Mouse (Mus musculus) Patski (cell line): ENCODE measurements around the gene Bpifb5. TPM values are rescaled to one million over a fixed set of nuclear protein-coding genes. Genes with fewer than 3 reads are reported as not detected.
"Not testable (repeated sequence)": the region's sequence is repeated elsewhere in the genome, so short reads cannot be mapped to it uniquely, and the experiment has no call there.

ENCODE experiments used
- ATAC-seq: fragments of 100-300 bp; one replicate; pipeline ENCODE4 v1.8.0; 2021
- CTCF ChIA-PET: fragments of 350-600 bp; sonication (Branson Sonifier 250); formaldehyde crosslinking; loops from one replicate; lab custom pipeline; 2022; ENCODE audit warnings: inconsistent platforms; lab: Charles Lee
- POLR2A ChIA-PET: fragments of 350-600 bp; sonication (Branson Sonifier 250); formaldehyde crosslinking; loops from one replicate; lab custom pipeline; 2022; ENCODE audit warnings: antibody characterized with exemption, inconsistent platforms; lab: Charles Lee
- DNase-seq: peaks from one replicate; pipeline ENCODE4 v3.0.0-alpha.2; 2011; ENCODE audit warnings: low read depth, low spot score
- H3K27me3 ChIP-seq: fragments of 371-371 bp; one replicate; pipeline ENCODE4 v1.5.1; 2021
- CTCF ChIP-seq: fragments of 100-300 bp; IDR thresholded peaks from one replicate; pipeline ENCODE4 v1.5.1; 2021
- in situ Hi-C: fragments of 300-500 bp; cut with MboI; formaldehyde crosslinking; loops from 3 replicates; pipeline ENCODE4 v1.11.1; 2018; ENCODE audit warnings: low pct_unique_long_range_greater_than_20kb, mixed read lengths
- polyA plus RNA-seq: library from polyadenylated mRNA; unstranded; gene quantifications from one replicate; pipeline ENCODE4 v1.2.3, GENCODE M21; 2021

Gene Bpifb5
- 0.19 TPM for polyA plus RNA-seq

DNA sequence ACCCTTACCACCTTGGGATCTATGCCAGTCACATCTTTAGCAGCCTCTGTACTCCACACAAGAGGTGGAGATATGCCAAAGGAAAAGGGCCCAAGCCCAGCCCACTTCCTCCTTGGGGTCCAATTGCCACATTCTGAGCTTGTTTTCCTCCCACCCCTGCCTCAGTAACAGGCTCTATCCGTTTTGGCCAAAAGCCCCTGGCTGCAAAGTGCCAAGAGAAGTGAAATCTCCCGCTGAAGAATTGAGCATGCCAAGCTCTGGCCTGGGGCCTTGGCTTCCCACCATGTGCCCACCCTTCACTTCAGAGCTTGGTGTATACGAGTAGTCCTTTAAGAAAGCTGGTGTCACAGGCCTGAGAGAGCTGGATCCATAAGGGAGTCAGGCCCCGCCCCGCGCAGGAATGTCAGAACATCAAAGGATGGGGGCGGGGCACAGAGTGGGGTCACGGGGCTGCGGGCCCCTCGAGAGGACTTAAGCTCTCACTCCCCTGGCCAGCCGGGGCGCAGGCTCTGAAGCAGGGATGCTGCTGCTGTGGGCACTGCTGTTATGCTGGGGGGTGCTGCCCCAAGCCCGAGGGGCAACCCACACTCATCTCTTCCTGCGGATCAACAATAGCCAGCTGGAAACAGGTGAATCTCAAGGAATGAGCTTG, at the start of gene Bpifb5:
Gene Bpifb5, plus strand, starts transcription at position 478 of the 652 bp plus-strand sequence.
- no peak for TF ChIP-seq CTCF
- CTCF ChIA-PET = interaction anchor here (1.1 kb wide), 1 partner anchor 17 kb away, joined by 3 read pairs; no protein-coding TSS in a partner anchor
- ATAC-seq (no peak), DNase-seq (no peak)
- H3K27me3 ChIP-seq = peaks cover 7% of the 10 kb centered on the region
- in situ Hi-C loops = loop anchor here (25.0 kb wide), 1 partner anchor 364 kb away; no protein-coding TSS in a partner anchor
- POLR2A ChIA-PET = no interaction called here

DNA sequence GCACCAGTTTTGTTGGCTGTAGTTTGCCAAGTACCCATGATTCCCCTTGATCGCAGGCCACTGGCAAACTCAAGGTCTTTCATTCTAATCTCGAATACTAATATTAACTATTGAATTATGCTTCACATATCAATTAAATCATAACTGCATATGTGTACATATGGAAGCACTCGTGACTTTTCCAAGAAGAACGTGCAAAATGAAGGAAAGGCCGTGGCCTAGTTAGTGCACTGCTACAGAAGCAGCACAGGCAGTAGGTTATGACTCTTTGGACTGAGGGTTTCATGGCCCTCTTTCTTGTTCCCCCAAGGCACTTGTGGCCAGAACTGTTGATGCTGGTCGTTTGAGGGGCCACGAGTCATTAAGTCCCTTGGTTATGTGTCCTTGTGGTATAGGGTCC, 41.6 kb upstream of the Bpifb5 start:
- H3K27me3 ChIP-seq, in situ Hi-C loops, ATAC-seq, DNase-seq, CTCF ChIA-PET, POLR2A ChIA-PET: not testable (repeated sequence)

DNA sequence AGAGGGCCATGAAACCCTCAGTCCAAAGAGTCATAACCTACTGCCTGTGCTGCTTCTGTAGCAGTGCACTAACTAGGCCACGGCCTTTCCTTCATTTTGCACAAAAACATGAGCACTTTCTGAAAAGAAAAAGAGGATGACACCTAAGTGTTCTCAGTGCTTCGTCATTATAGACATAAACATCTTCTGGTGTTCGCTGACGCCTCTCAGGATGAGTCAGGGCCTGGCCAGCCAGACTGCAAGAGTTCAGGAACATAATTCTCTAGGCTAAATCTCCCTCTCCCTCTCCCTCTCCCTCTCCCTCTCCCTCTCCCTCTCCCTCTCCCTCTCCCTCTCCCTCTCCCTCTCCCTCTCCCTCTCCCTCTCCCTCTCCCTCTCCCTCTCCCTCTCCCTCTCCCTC, 40.5 kb upstream of the Bpifb5 start:
- in situ Hi-C loops, H3K27me3 ChIP-seq, CTCF ChIA-PET, ATAC-seq, POLR2A ChIA-PET, DNase-seq: not testable (repeated sequence)

DNA sequence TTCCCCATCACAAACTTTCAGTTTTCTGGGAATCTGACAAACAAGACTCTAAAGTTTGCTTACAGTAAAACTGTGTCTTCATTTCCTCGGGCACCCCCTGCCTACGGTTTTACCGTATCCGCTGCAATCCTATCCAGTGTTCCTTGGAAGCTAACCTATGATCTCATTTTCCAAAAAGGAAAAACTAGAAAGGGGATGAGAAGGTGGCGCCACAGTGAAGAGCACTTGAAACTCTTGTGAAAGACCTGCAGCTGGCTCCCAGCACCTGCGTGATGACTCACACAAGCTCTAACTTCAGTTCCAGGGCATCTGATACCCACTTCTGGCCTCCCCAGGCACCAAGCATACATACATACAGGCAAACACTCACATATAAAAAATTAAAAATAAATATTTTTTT, 38.2 kb upstream of the Bpifb5 start:
- ATAC-seq (no peak), DNase-seq (no peak)
- POLR2A ChIA-PET = no interaction called here
- CTCF ChIA-PET = interaction anchor here (1.8 to 2.2 kb wide), 2 partner anchors 22 to 115 kb away, joined by 4 read pairs; no protein-coding TSS in a partner anchor
- in situ Hi-C loops = no loop called here
- peaks cover 2% of the 10 kb centered on the region for H3K27me3 ChIP-seq
- TF ChIP-seq CTCF = no peak

DNA sequence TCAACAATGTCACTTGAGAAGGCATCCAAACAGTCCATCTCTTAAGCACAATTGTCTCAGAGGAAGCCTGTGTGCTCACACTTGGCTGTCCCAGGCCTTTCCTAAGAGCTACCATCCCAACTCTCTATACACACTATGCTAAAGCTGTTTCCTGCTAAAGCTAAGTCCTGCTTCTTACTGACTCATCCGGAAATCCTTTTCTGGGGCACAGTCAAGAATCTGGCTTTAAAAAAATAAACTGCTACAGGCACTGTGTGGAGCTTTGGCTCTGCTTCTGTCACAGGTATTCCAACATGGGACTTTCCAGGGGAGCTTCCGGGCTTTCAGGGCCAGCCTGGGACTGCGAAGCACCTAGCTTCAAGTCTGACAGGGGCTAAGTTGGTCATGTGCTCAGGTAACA, 37.8 kb upstream of the Bpifb5 start:
- ATAC-seq = no peak
- POLR2A ChIA-PET = no interaction called here
- TF ChIP-seq CTCF = no peak
- H3K27me3 ChIP-seq = peaks cover 2% of the 10 kb centered on the region
- CTCF ChIA-PET = interaction anchor here (1.0 to 2.2 kb wide), 3 partner anchors 10 to 115 kb away, joined by 4 read pairs; no protein-coding TSS in a partner anchor
- in situ Hi-C loops = no loop called here
- DNase-seq = no peak

DNA sequence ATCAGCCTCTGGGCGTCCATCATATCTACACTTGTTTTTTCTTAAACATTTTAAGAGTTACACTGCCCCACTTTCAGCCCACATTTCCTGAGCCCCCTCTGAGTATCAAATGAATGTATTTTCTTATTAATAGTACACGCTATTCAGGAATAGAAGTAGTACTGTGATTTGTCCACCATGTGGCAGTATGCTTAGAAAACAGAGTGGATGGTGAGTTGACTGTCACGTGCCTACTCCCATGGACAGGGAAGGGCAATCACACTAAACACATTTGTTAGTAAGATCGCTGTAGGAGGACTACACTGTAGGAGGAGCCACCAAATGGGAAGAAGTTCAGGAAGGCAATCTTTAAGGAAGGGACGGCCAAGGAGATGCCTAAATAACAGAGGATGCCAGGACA, 36.1 kb upstream of the Bpifb5 start:
- in situ Hi-C loops = no loop called here
- ATAC-seq (no peak), DNase-seq (no peak)
- TF ChIP-seq CTCF = no peak
- peaks cover 2% of the 10 kb centered on the region for H3K27me3 ChIP-seq
- ChIA-PET POLR2A (no interaction called here), CTCF (no interaction called here)

DNA sequence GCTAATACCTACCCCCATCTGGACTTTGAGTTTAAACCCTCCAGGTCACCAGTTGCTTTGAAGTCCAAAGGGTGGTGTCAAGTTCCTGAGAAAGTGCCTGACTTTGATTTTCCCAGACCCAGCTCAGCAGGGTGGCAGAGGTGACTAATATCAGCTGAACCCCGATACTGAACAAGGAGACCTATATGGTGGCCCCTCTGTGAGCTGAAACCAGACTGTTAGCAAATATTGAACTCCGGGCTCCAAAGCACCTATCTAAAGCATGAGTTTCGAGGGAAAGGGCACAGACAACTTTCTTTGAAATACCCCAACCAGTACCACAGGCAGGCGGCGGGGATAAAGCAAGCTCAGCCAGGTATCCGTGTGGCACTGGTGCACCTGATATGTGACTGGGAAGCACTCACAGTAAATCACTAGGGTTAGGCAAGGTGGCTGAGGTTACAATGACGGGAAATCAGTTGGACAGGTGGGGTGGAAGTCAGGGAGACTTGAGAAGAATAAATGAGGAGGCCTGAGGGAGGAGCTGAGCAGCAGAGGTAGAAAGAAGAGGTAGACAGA, 33.6 kb upstream of the Bpifb5 start:
- peaks cover 5% of the 10 kb centered on the region for H3K27me3 ChIP-seq
- DNase-seq = no peak
- in situ Hi-C loops = no loop called here
- ChIA-PET CTCF (no interaction called here), POLR2A (no interaction called here)
- no peak for ATAC-seq
- TF ChIP-seq CTCF = no peak

DNA sequence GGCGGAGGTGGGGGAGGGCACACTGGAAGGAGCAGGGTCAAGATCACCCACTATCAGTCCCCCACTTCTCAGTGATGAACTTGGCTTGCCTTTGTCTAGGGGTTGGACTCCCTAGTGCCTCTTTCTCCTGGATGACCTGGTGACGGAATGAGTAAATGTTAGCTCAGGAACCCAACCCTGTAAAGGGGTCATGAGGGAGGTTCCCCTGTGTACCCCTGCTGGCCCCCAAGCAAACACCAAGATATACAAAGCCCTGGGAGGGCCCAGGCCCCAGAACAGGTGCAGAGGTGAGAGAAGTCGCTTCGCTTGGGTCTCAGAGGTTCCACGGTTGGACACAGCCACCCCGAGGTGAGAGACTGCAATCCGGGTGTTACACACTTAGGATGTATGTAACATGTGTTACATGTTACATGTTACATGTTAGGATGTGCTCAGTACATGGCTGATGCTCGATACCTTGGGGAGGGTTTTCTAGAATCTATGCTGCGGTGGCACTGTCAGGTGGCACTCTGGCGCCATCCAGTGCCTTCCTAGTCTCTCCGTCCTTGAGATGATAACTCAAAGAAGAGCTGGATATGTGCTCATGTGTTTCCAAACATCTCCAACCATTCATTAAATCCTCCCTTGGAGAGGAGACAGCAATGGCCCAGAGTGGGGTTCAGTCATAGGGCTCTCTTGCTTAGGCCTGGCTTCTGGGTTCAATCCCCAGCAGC, 32.8 kb upstream of the Bpifb5 start, which contains the start of gene Bpifb1:
Gene Bpifb1, plus strand, starts transcription at position 273 of the 713 bp plus-strand sequence.
- TF ChIP-seq CTCF = no peak
- DNase-seq (no peak), ATAC-seq (no peak)
- H3K27me3 ChIP-seq = peaks cover 9% of the 10 kb centered on the region
- in situ Hi-C loops = no loop called here
- POLR2A ChIA-PET = no interaction called here
- CTCF ChIA-PET = no interaction called here

DNA sequence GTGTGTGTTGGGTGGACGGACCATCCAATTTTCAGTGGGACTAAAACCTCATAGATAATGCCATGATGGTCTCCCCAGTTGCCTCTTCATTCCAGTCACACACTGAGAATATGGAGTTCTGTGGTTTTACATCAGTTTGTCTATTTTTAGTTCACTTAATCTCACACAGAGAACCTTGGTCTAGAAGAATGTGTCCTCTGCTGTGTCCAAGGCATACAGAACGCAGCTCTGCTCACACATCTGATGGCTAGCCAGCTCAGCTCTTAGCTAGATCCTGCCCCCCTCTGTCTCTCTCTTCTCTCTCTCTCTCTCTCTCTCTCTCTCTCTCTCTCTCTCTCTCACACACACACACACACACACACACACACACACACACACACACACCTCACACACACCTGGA, 31.4 kb upstream of the Bpifb5 start:
- H3K27me3 ChIP-seq = peaks cover 12% of the 10 kb centered on the region
- in situ Hi-C loops = no loop called here
- ChIA-PET POLR2A (no interaction called here), CTCF (no interaction called here)
- no peak for ATAC-seq
- no peak for DNase-seq
- TF ChIP-seq CTCF = no peak

DNA sequence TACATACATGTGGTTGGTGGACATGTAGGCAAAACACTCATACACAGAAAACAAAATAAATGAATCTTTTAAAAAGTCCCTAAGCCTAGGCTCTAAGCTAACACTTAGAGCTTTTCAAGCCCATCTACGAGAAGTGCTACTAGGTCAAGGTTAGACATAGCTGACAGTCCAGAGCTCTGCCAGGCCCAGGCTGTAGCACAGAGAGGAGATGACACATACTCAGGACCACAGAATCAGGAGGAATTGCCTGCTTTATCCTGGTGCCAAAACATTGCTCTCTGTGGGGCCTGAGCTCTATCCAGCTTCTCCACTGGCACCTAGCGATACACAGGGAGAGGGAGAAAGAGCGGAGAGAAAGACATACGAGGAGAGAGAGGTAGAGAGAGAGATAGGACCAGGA, 30.5 kb upstream of the Bpifb5 start:
- peaks cover 16% of the 10 kb centered on the region for H3K27me3 ChIP-seq
- no peak for TF ChIP-seq CTCF
- ATAC-seq (no peak), DNase-seq (no peak)
- in situ Hi-C loops = no loop called here
- ChIA-PET POLR2A (no interaction called here), CTCF (no interaction called here)

DNA sequence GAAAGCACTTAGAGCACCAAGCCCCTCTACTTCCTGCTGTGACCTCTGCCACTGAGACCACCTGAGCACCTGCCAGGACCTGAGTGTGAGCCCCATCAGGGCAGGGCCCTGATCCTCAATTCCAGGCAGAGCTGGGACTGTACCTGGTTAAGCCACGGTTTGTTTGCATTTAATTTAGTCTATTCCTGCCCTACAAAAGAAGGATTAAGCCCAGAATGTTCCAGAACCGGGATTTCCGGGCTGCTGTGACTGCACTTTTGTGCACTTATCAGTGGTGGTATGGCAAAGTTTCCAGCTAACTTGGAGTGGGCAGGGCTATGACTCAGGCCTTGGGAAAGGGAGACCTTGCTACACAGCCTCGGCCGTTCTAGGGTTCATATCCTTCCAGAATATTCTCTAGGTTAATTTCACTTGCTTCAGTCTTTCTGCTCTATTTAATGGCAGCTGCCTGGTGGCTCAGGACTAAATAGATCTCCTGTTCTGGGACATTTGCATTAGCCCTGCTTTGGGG, 29.5 kb upstream of the Bpifb5 start:
- in situ Hi-C loops = no loop called here
- H3K27me3 ChIP-seq = peaks cover 21% of the 10 kb centered on the region
- DNase-seq (no peak), ATAC-seq (no peak)
- no peak for TF ChIP-seq CTCF
- ChIA-PET POLR2A (no interaction called here), CTCF (no interaction called here)
